Mouse (Mus musculus) heart, embryonic 13.5 days (tissue): Measurements from ENCODE around the gene Iqgap2. TPM values are rescaled to one million over a fixed set of nuclear protein-coding genes. Genes with fewer than 3 reads are reported as not detected.

Experiments
- ATAC-seq: fragments of 200-750 bp; cut with Nextera tagmentation; 2 replicates; pipeline ENCODE4 v1.8.0; 2017; ENCODE audit warnings: moderate TSS enrichment; ENCODE audit not compliant: insufficient number of reproducible peaks, low FRiP score, low TSS enrichment; ENCODE audit errors: extremely low read depth
- H3K27ac ChIP-seq: fragments of 300-500 bp; sonication (generic); replicated peaks from 2 replicates; pipeline ENCODE4 v1.5.1; 2015; ENCODE audit warnings: moderate library complexity, mild to moderate bottlenecking, inconsistent platforms
- H3K27me3 ChIP-seq: fragments of 300-500 bp; sonication (generic); replicated peaks from 2 replicates; pipeline ENCODE4 v1.6.1; 2015; ENCODE audit warnings: mild to moderate bottlenecking, inconsistent platforms
- H3K36me3 ChIP-seq: fragments of 300-500 bp; sonication (generic); 2 replicates; pipeline ENCODE4 v1.6.1; 2015; ENCODE audit warnings: mild to moderate bottlenecking, inconsistent platforms
- H3K4me1 ChIP-seq: fragments of 300-500 bp; sonication (generic); 2 replicates; pipeline ENCODE4 v1.6.1; 2015; ENCODE audit warnings: inconsistent platforms
- H3K4me2 ChIP-seq: fragments of 300-500 bp; sonication (generic); 2 replicates; pipeline ENCODE4 v1.6.1; 2015; ENCODE audit warnings: inconsistent platforms, mild to moderate bottlenecking, moderate library complexity
- H3K4me3 ChIP-seq: fragments of 300-500 bp; sonication (generic); 2 replicates; pipeline ENCODE4 v1.5.1; 2015; ENCODE audit warnings: moderate library complexity, mild to moderate bottlenecking, inconsistent platforms
- H3K9ac ChIP-seq: fragments of 300-500 bp; sonication (generic); 2 replicates; pipeline ENCODE4 v1.6.1; 2015; ENCODE audit warnings: inconsistent platforms, mild to moderate bottlenecking, moderate library complexity
- H3K9me3 ChIP-seq: fragments of 300-500 bp; sonication (generic); 2 replicates; pipeline ENCODE4 v1.6.1; 2016; ENCODE audit warnings: inconsistent platforms
- WGBS: fragments of 180-500 bp; shearing (Covaris S2); methylation state at CpG from one replicate; pipeline ENCODE4 v1.1.7; 2015; ENCODE audit warnings: mixed read lengths; 5-methylcytosine and 5-hydroxymethylcytosine counted together
- polyA plus RNA-seq: library from polyadenylated mRNA; unstranded; fragments of >200 nt; fragmentation: Nextera tagmentation; extraction: Ambion mirVana; gene quantifications from 2 replicates; pipeline ENCODE4 v1.2.1, GENCODE M21; 2015

The Iqgap2 gene
- polyA plus RNA-seq: 3.6 and 4.5 TPM in 2 replicates

DNA sequence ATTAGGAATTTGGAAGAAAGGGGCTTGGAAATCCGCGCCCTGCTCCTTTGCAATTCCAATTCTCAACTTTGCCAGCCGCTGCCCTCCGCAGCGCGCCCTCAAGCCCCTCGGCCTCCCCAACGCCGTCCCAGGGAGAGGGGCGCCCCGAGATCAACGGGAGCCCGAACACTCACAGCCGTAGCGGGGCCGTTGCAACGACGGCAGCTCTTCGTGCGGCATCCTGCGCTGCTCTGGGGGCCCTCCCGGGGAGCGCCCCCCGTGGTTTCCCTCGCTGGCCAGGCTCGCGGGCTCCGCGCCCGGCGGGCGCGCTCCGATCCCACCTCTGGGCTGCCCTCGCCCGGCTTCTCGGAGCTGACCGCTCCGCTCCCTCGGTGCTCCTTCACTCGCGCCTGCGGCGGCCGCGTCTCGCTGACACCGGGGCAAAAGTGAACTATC lies at the start of gene Iqgap2:
Iqgap2 (minus strand) TSS at position 432 of the 435 bp plus-strand sequence.
- ATAC-seq: peak; percentile 62
- Histone ChIP-seq H3K4me1 (peaks cover 19% of the 10 kb centered on the region), H3K9ac (peak within 1 kb of the TSS; percentile 83), H3K4me3 (peak within 1 kb of the TSS; percentile 65), H3K27me3 (peaks cover 19% of the 10 kb centered on the region), H3K4me2 (peak within 1 kb of the TSS; percentile 100), H3K27ac (0 out of 2 replicates have a peak within 1 kb of the TSS, but pooled peaks have one; percentile 28), H3K9me3 (no peaks in the 10 kb centered on the region), H3K36me3 (no peaks in the 10 kb centered on the region)
- WGBS: under 1% methylated on average over 40 of the region's 48 CpGs

- 65% methylated on average over 5 of the region's 5 CpGs for WGBS
- Histone ChIP-seq H3K36me3 (no peaks in the 10 kb centered on the region), H3K9ac (no peak overlapping the region), H3K27ac (no peak overlapping the region), H3K9me3 (no peaks in the 10 kb centered on the region), H3K4me1 (no peaks in the 10 kb centered on the region), H3K4me2 (no peak overlapping the region), H3K27me3 (no peaks in the 10 kb centered on the region), H3K4me3 (no peak overlapping the region)
- no peak for ATAC-seq
These were observed 49.1 kb upstream of the Iqgap2 start for GRCm38 (mm10) chr13:95940811-95941210.

- no peaks in the 10 kb centered on the region for H3K27me3 ChIP-seq
- 64% methylated on average over 2 of the region's 2 CpGs for WGBS
- no peaks in the 10 kb centered on the region for H3K36me3 ChIP-seq
- no peak overlapping the region for H3K4me3 ChIP-seq
- H3K4me1 ChIP-seq: no peaks in the 10 kb centered on the region
- H3K4me2 ChIP-seq: no peak overlapping the region
- H3K27ac ChIP-seq: no peak overlapping the region
- no peak overlapping the region for H3K9ac ChIP-seq
- ATAC-seq: no peak
- peaks cover 10% of the 10 kb centered on the region for H3K9me3 ChIP-seq
These were observed 32.5 kb upstream of the Iqgap2 start for GRCm38 (mm10) chr13:95924201-95924621.

- Histone ChIP-seq H3K4me2 (no peak overlapping the region), H3K36me3 (no peaks in the 10 kb centered on the region), H3K4me3 (no peak overlapping the region), H3K9ac (no peak overlapping the region), H3K9me3 (peaks cover 10% of the 10 kb centered on the region), H3K27me3 (no peaks in the 10 kb centered on the region), H3K4me1 (no peaks in the 10 kb centered on the region), H3K27ac (no peak overlapping the region)
- no peak for ATAC-seq
- 81% methylated on average over 4 of the region's 4 CpGs for WGBS
These were observed 30.9 kb upstream of the Iqgap2 start for GRCm38 (mm10) chr13:95922626-95923025.

- no peak overlapping the region for H3K4me3 ChIP-seq
- H3K9ac ChIP-seq: no peak overlapping the region
- no peak overlapping the region for H3K4me2 ChIP-seq
- WGBS: 87% methylated on average over 9 of the region's 9 CpGs
- no peaks in the 10 kb centered on the region for H3K27me3 ChIP-seq
- H3K36me3 ChIP-seq: no peaks in the 10 kb centered on the region
- no peaks in the 10 kb centered on the region for H3K4me1 ChIP-seq
- ATAC-seq: no peak
- no peak overlapping the region for H3K27ac ChIP-seq
- H3K9me3 ChIP-seq: peaks cover 10% of the 10 kb centered on the region
These were observed 27.0 kb upstream of the Iqgap2 start for GRCm38 (mm10) chr13:95918624-95919284.

GRCm38 (mm10) chr13:95913046-95913406 lies 21.3 kb upstream of the Iqgap2 start:
- no peak overlapping the region for H3K4me3 ChIP-seq
- H3K4me2 ChIP-seq: no peak overlapping the region
- no peaks in the 10 kb centered on the region for H3K27me3 ChIP-seq
- no peak for ATAC-seq
- no peaks in the 10 kb centered on the region for H3K4me1 ChIP-seq
- no peaks in the 10 kb centered on the region for H3K9me3 ChIP-seq
- H3K27ac ChIP-seq: no peak overlapping the region
- WGBS: 57% methylated on average over 2 of the region's 2 CpGs
- no peak overlapping the region for H3K9ac ChIP-seq
- H3K36me3 ChIP-seq: no peaks in the 10 kb centered on the region

DNA sequence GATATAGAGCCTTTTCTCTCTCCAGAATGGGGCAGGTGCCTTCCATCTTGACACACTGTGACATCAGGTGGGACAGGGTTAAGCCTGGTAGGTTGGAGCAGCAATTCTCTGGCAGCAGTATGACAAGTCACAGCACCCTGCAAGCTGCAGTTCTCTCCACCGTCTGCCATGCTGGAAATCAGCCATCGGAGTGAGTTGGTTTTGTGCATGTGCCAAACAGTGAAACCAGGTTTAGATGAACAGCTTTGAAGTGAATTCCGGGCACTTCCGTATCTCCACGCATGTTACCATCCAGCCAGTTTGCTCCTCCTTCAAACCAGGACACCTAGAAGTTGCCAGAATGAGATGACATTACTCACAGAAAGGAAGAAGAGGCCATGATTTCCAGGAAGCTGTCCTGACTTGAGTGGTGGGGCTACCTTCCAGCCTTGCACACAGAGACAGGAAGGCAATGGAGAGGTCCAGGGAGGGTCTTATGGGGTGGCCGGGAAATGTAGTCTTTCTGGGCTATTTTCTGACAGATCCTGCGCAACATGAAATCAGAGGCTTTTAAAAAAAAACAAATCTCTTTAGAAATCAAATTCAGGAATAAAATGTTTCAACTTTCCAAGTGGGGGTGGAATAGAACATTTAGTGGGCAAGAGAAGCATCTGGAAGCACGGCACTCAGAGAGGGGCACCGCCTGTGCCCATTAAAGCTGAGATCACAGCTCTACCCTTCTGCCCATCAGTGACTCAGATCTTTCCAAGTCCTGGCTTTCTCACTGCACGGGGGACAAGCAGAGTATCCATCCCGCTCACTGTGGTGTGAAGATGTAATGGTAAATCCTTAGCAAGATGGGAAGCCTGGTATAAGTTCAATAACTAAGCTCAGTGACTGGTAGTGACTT lies 20.7 kb upstream of the Iqgap2 start:
- no peak for ATAC-seq
- Histone ChIP-seq H3K36me3 (no peaks in the 10 kb centered on the region), H3K4me1 (no peaks in the 10 kb centered on the region), H3K27me3 (no peaks in the 10 kb centered on the region), H3K9me3 (no peaks in the 10 kb centered on the region), H3K4me2 (no peak overlapping the region), H3K9ac (no peak overlapping the region), H3K27ac (no peak overlapping the region), H3K4me3 (no peak overlapping the region)
- 73% methylated on average over 11 of the region's 11 CpGs for WGBS

DNA sequence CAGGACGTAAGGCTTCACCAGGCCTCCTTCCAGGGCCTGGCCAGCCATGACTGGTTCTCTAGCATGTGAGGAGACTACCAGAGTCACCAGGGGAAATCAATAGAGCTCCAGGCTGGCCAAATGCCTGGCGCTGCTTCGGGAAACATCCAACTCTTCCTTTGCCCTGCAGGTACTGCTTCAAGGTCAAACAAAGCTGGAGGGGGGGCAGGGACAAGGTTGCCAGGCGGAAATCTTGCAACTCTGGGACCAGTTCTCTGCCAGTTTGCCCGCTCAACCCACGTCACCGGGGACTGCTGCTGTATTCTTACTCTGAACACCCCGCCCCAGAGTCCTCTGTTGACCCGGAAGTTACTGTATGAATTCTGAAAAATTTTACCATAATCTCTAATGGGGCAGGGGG lies 18.5 kb upstream of the Iqgap2 start:
- Histone ChIP-seq H3K27ac (no peak overlapping the region), H3K4me1 (no peaks in the 10 kb centered on the region), H3K9me3 (no peaks in the 10 kb centered on the region), H3K9ac (no peak overlapping the region), H3K27me3 (no peaks in the 10 kb centered on the region), H3K4me3 (no peak overlapping the region), H3K4me2 (no peak overlapping the region), H3K36me3 (no peaks in the 10 kb centered on the region)
- 73% methylated on average over 9 of the region's 9 CpGs for WGBS
- ATAC-seq: no peak

DNA sequence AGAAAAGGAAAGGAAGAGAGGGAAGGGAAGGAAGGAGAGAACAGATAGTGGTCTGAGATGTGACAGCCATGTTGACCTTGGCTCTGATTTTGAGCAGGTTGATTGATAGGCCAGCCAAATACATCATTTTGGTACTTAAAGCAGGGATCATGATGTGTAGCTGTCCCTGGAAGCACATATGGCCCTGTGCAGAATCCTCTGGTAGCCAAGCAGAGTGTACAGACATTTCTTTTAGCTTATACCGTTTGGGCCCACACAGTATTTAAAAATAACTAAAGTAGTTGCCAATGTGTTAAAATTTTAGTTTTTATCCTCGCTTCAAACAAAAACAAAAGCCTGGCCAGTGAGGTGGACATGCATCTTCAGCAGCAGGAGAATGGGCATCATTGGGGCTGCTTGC lies 17.5 kb upstream of the Iqgap2 start:
- Histone ChIP-seq H3K9ac (no peak overlapping the region), H3K4me3 (no peak overlapping the region), H3K36me3 (no peaks in the 10 kb centered on the region), H3K4me2 (no peak overlapping the region), H3K9me3 (no peaks in the 10 kb centered on the region), H3K27ac (no peak overlapping the region), H3K4me1 (no peaks in the 10 kb centered on the region), H3K27me3 (no peaks in the 10 kb centered on the region)
- WGBS: 68% methylated on average over 2 of the region's 2 CpGs
- ATAC-seq: no peak

GRCm38 (mm10) chr13:95902696-95903095 lies 11.0 kb upstream of the Iqgap2 start:
- H3K27ac ChIP-seq: no peak overlapping the region
- no peaks in the 10 kb centered on the region for H3K4me1 ChIP-seq
- no peak overlapping the region for H3K4me3 ChIP-seq
- 77% methylated on average over 3 of the region's 3 CpGs for WGBS
- H3K27me3 ChIP-seq: no peaks in the 10 kb centered on the region
- H3K4me2 ChIP-seq: no peak overlapping the region
- H3K9me3 ChIP-seq: no peaks in the 10 kb centered on the region
- ATAC-seq: no peak
- H3K9ac ChIP-seq: no peak overlapping the region
- H3K36me3 ChIP-seq: no peaks in the 10 kb centered on the region

DNA sequence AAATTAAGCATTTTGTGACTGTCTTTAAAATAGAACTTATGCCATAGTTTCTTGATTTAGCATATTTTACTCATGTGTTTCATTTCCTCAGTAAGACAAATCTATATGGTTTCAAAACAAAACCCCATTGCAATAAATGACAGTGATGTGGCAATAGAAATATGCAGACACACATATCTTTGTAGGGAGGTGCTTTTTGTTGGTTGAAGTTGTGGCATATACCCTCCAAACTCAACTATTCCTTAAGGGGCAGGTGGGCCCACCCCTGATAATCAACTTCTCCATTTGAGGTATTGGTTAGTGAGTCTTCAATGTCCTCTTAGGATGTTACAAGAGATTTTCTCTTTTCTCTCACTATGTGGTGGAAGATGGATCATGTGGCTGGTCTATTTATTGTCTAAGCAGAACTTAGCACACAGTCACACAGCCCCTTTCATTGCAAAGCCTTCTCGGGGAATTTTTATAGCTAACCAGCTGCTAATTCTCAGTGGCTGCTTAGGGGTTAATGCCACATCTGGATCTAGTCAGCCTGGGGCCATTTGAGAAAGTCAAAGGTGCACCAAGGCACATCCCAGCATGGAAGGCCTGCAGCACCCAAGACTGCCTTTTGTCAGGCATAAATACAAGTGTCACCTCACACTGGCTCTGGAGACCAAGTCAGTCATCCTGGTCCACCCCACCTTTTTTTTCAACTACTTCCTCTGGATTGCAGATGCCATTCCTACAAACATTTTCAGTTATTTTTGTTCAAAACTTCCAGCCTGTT lies 8.3 kb upstream of the Iqgap2 start:
- Histone ChIP-seq H3K4me3 (no peak overlapping the region), H3K27me3 (no peaks in the 10 kb centered on the region), H3K27ac (no peak overlapping the region), H3K9me3 (no peaks in the 10 kb centered on the region), H3K9ac (no peak overlapping the region), H3K4me2 (no peak overlapping the region), H3K4me1 (no peaks in the 10 kb centered on the region), H3K36me3 (no peaks in the 10 kb centered on the region)
- 73% methylated on average over 1 of the region's 1 CpGs for WGBS
- ATAC-seq: no peak
